Mouse (Mus musculus) cortical plate, adult 2 months (tissue): ENCODE results near the gene Mthfd2l.

Source experiments
- CTCF ChIP-seq: fragments of 200-500 bp; IDR thresholded peaks from 2 replicates; pipeline ENCODE4 v1.5.1; 2011; ENCODE audit warnings: mild to moderate bottlenecking, control low read depth, low read length; ENCODE audit not compliant: insufficient read depth; ENCODE audit errors: extremely low read depth
- POLR2A ChIP-seq: fragments of 200-500 bp; IDR thresholded peaks from 2 replicates; pipeline ENCODE4 v1.6.1; 2011; ENCODE audit warnings: mild to moderate bottlenecking, low read length, control low read depth; ENCODE audit not compliant: insufficient read depth; ENCODE audit errors: extremely low read depth

DNA sequence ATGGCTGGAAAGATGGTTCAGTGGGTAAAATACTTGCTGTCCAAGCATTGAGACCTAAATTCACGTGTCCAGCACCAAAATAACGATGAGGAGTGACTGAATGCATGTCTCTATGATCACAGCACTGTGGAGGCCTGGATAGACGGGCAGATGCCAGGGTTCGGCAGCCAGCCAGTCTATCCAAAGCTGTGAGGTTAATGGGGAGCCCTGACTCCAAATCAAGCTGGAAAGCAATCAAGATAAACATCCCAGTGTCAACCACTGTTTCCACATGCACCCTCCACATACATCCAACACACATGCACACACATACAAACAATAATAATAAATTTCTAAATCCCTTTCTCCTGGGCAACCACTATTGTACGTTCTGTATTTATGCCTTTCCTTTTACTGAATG, 42.3 kb upstream of the Mthfd2l start:
- TF ChIP-seq CTCF = no peak
- TF ChIP-seq POLR2A = no peak
